Mouse (Mus musculus) myocyte (in vitro differentiated cells): ENCODE results near the gene Ifit3b.

Experiments
- CEBPB ChIP-seq: IDR thresholded peaks from 2 replicates; pipeline ENCODE4 v1.6.1; 2011; ENCODE audit warnings: mild to moderate bottlenecking, moderate library complexity; ENCODE audit not compliant: poor library complexity, insufficient read depth, severe bottlenecking
- MAX ChIP-seq: IDR thresholded peaks from one replicate; pipeline ENCODE4 v1.6.1; 2011; ENCODE audit warnings: low read depth, mild to moderate bottlenecking, control low read depth
- MYOG ChIP-seq, 3 experiments: IDR thresholded peaks; one replicate each; pipeline ENCODE4 v1.6.1; 2011; ENCODE audit warnings: control low read depth in 2 of 3, low read depth in 2 of 3, mild to moderate bottlenecking in 2 of 3; ENCODE audit not compliant: insufficient read length in 2 of 3, control insufficient read depth in 1 of 3, insufficient read depth in 1 of 3
- POLR2A ChIP-seq: IDR thresholded peaks from one replicate; pipeline ENCODE4 v1.6.1; 2011; ENCODE audit warnings: low read depth, mild to moderate bottlenecking, control low read depth, moderate library complexity; ENCODE audit not compliant: insufficient read length

- TF ChIP-seq MAX = no peak
- no peak for TF ChIP-seq POLR2A
- TF ChIP-seq MYOG (IDR thresholded peaks at IDR 0.05; ENCODE audit: control insufficient read depth in 1 of 3, insufficient read depth in 1 of 3, insufficient read length in 2 of 3, low read depth in 2 of 3) = no peak
- no peak for TF ChIP-seq CEBPB
Measured at GRCm38 (mm10) chr19:34598341-34598740, 9.4 kb upstream of the Ifit3b start.
